Mouse (Mus musculus): Measurements from ENCODE around the gene Zbtb8a.

DNA sequence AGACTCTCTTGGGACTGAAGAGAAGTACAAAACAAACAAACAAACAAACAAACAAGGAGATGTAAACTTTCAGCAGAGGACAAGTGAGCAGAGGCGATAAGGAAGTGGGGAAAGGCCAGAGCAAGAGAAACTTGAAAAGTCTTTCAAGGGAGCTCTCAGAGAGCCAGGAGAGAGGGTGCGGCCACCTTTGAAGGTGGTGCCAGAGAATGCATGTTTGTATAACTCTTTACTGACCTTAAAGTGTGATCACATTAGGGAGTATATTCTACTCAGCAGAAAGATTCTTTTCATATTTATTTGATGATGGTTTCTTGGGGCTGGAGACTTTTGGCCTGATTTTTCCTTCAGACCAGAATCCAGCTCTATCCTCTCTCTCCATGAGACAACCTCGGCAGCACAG, 19.0 kb upstream of the Zbtb8a start:
- TF ChIP-seq CTCF (IDR thresholded peaks at IDR 0.05; ENCODE audit: insufficient read depth, low read depth, low read length) (no peak), POLR2A (IDR thresholded peaks at IDR 0.05; ENCODE audit: insufficient read depth, low read depth, low read length) (no peak)
